Mouse (Mus musculus): ENCODE results near the gene Grik2.
"Not testable (repeated sequence)": the region's sequence is repeated elsewhere in the genome, so short reads cannot be mapped to it uniquely, and the experiment has no call there.

DNA sequence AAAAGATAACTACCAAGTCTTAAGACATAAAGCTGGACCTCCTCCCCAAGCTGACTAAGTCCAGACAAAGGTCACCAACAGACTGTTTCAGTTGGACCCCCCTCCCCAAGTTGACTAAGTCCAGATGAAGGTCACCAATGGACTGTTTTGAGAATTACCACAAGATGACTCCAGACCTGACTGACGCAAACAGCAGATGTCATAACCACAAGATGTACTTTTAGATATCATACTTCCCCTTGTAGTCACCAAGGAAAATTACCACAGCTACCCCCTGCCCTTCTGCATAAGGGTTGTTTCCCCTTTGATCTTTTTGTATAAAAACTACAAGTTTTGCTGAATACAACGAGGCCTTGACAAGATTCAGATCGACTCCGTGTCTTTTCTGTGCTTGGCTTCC is 637.1 kb downstream of the Grik2 start:
- TF ChIP-seq CHD2 (IDR thresholded peaks at IDR 0.05; ENCODE audit: low read depth, low read length); ZC3H11A (IDR thresholded peaks at IDR 0.05; ENCODE audit: borderline replicate concordance, low read depth, low read length): not testable (repeated sequence)
